Mouse (Mus musculus) kidney, postnatal 0 days (tissue): ENCODE results near the gene Mmp11. TPM values are rescaled to one million over a fixed set of nuclear protein-coding genes. Genes with fewer than 3 reads are reported as not detected.

Source experiments
- ATAC-seq: fragments of 200-750 bp; cut with Nextera tagmentation; replicated peaks from 2 replicates; pipeline ENCODE4 v1.8.0; 2017; ENCODE audit warnings: low read depth, moderate number of reproducible peaks, moderate TSS enrichment, moderate library complexity; ENCODE audit not compliant: low FRiP score
- DNase-seq: peaks from one replicate; pipeline ENCODE4 v3.0.0-alpha.2; 2016; ENCODE audit warnings: low spot score
- H3K27ac ChIP-seq: fragments of 300-500 bp; sonication (generic); 2 replicates; pipeline ENCODE4 v1.5.1; 2014; ENCODE audit warnings: mild to moderate bottlenecking
- H3K27me3 ChIP-seq: fragments of 300-500 bp; sonication (generic); 2 replicates; pipeline ENCODE4 v1.6.1; 2014; ENCODE audit warnings: low read length, mixed read lengths; ENCODE audit not compliant: insufficient read depth
- H3K36me3 ChIP-seq: fragments of 300-500 bp; sonication (generic); 2 replicates; pipeline ENCODE4 v1.6.1; 2014; ENCODE audit warnings: low read length, mixed read lengths; ENCODE audit not compliant: insufficient read depth
- H3K4me1 ChIP-seq: fragments of 300-500 bp; sonication (generic); replicated peaks from 2 replicates; pipeline ENCODE4 v1.6.1; 2014; ENCODE audit warnings: antibody characterized with exemption, low read length, mixed read lengths; ENCODE audit not compliant: insufficient read depth
- H3K4me2 ChIP-seq: fragments of 300-500 bp; sonication (generic); 2 replicates; pipeline ENCODE4 v1.6.1; 2014; ENCODE audit warnings: mild to moderate bottlenecking, low read length, moderate library complexity, mixed read lengths
- H3K4me3 ChIP-seq: fragments of 300-500 bp; sonication (generic); replicated peaks from 2 replicates; pipeline ENCODE4 v1.5.1; 2014; ENCODE audit warnings: low read depth, low read length
- H3K9ac ChIP-seq: fragments of 300-500 bp; sonication (generic); 2 replicates; pipeline ENCODE4 v1.6.1; 2014; ENCODE audit warnings: low read depth, low read length
- H3K9me3 ChIP-seq: fragments of 300-500 bp; sonication (generic); replicated peaks from 2 replicates; pipeline ENCODE4 v1.6.1; 2016; ENCODE audit warnings: low read length, inconsistent platforms, mixed read lengths
- CTCF ChIP-seq: IDR thresholded peaks from 2 replicates; pipeline ENCODE4 v1.5.1; 2016; ENCODE audit warnings: antibody characterized with exemption, low read depth, mild to moderate bottlenecking, moderate library complexity
- WGBS: fragments of 180-500 bp; shearing (Covaris S2); extraction: QIAGEN DNeasy Blood & Tissue Kit; methylation state at CpG from one replicate; pipeline ENCODE4 v1.1.7; 2014; 5-methylcytosine and 5-hydroxymethylcytosine counted together
- polyA plus RNA-seq: library from polyadenylated mRNA; unstranded; fragments of >200 nt; fragmentation: Nextera tagmentation; extraction: Ambion mirVana; gene quantifications from 2 replicates; pipeline ENCODE4 v1.2.1, GENCODE M21; 2015

The Mmp11 gene
- polyA plus RNA-seq, 1 experiment from 2014 or later = 39.4 TPM

DNA sequence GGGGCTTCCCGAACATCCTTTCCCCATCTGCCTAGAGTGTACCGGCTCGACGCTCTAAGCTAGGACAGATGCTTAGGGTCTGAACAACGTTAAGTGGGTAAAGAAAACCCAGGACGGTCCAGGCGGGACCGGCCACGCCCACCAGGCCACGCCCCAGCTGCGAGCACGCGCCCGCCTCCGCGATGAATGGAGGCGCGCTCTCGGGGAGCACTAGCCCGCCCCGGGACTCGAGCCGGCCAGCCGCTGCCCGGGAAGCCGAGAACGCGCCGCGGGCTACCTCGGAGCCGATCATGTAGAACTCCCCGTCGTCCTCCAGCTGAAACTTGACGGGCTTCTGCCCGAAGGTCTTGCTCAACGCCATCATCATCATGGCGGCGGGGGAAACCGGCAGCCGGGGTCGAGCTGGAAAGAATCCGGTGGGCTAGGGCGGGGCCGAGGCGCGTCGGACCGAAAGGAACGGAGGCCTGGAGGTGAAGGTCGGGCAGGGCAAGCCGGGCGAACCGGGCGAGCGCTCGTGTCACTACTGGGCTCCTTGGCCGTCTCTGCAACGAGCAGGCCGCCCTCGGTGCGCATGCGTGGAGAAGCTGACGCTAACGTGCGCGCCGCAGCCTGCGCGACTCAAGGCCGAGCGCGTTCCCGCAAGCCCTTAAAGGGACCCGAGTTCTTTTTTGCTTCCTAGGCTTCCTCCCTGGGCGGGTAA, 15.1 kb downstream of the Mmp11 start, which contains the start of gene Smarcb1:
Gene Smarcb1, minus strand, starts transcription at position 592 of the 700 bp plus-strand sequence.
- H3K27me3 ChIP-seq = no peaks in the 10 kb centered on the region
- H3K9me3 ChIP-seq = no peaks in the 10 kb centered on the region
- peaks cover 9% of the 10 kb centered on the region; the same call in 1 of the 2 replicates for H3K36me3 ChIP-seq
- under 1% methylated on average over 76 of the region's 76 CpGs for WGBS
- peak within 1 kb of the TSS; percentile 79 for H3K4me3 ChIP-seq
- DNase-seq (peak; percentile 97), ATAC-seq (peak; percentile 88)
- TF ChIP-seq CTCF = no peak
- H3K9ac ChIP-seq = peak within 1 kb of the TSS; percentile 80
- H3K4me2 ChIP-seq = peak within 1 kb of the TSS; percentile 86
- peak within 1 kb of the TSS; percentile 95 for H3K27ac ChIP-seq
- H3K4me1 ChIP-seq = peaks cover 12% of the 10 kb centered on the region; the same call in 1 of the 2 replicates

- peaks cover 14% of the 10 kb centered on the region for H3K36me3 ChIP-seq
- ATAC-seq (no peak), DNase-seq (no peak)
- no peak overlapping the region for H3K4me2 ChIP-seq
- H3K9me3 ChIP-seq = no peaks in the 10 kb centered on the region
- 83% methylated on average over 5 of the region's 5 CpGs for WGBS
- no peak overlapping the region for H3K27ac ChIP-seq
- no peak overlapping the region for H3K9ac ChIP-seq
- H3K4me1 ChIP-seq = peaks cover 12% of the 10 kb centered on the region; the same call in 1 of the 2 replicates
- TF ChIP-seq CTCF = no peak
- H3K4me3 ChIP-seq = no peak overlapping the region
- H3K27me3 ChIP-seq = no peaks in the 10 kb centered on the region
Observed at GRCm38 (mm10) chr10:75919026-75919425, 17.3 kb downstream of the Mmp11 start.

- peaks cover 5% of the 10 kb centered on the region; the same call in 1 of the 2 replicates for H3K4me1 ChIP-seq
- WGBS = 80% methylated on average over 8 of the region's 8 CpGs
- no peak overlapping the region for H3K27ac ChIP-seq
- no peak overlapping the region for H3K4me2 ChIP-seq
- no peaks in the 10 kb centered on the region for H3K27me3 ChIP-seq
- TF ChIP-seq CTCF = no peak
- H3K36me3 ChIP-seq = peaks cover 19% of the 10 kb centered on the region
- no peak overlapping the region for H3K4me3 ChIP-seq
- DNase-seq (no peak), ATAC-seq (no peak)
- H3K9me3 ChIP-seq = no peaks in the 10 kb centered on the region
- no peak overlapping the region for H3K9ac ChIP-seq
Observed at GRCm38 (mm10) chr10:75916840-75917239, 19.5 kb downstream of the Mmp11 start.

GRCm38 (mm10) chr10:75915557-75915956, 20.7 kb downstream of the Mmp11 start:
- Histone ChIP-seq H3K9me3 (no peaks in the 10 kb centered on the region), H3K36me3 (peaks cover 30% of the 10 kb centered on the region), H3K9ac (no peak overlapping the region), H3K27ac (no peak overlapping the region), H3K4me2 (no peak overlapping the region), H3K4me3 (no peak overlapping the region), H3K27me3 (no peaks in the 10 kb centered on the region), H3K4me1 (peaks cover 5% of the 10 kb centered on the region; the same call in 1 of the 2 replicates)
- WGBS = 87% methylated on average over 7 of the region's 7 CpGs
- no peak for TF ChIP-seq CTCF
- DNase-seq = no peak
- no peak for ATAC-seq

- 64% methylated on average over 6 of the region's 6 CpGs for WGBS
- Histone ChIP-seq H3K36me3 (peaks cover 46% of the 10 kb centered on the region), H3K9me3 (no peaks in the 10 kb centered on the region)
Observed at GRCm38 (mm10) chr10:75913013-75913589, 23.2 kb downstream of the Mmp11 start.

DNA sequence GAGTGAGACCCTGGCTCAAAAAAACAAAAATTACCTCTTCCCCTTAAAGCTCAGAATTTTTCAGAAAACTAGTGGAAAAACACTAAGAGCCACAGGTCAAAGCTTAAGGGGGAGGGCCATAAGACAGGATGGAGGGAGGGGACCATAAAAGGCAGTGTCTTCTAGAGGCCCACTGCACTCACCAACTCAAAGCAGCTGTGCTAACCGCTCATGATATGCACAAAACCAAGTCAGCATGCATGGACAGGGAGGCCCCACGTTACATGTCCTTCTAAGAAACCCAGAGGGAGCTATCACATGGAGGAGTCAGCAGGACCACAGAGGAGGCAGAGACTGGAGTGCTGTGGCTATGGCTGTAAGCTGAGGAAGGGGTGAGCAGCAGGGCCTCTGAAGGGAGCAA, 25.6 kb downstream of the Mmp11 start:
- H3K27me3 ChIP-seq = no peaks in the 10 kb centered on the region
- H3K4me3 ChIP-seq = no peak overlapping the region
- no peak overlapping the region for H3K9ac ChIP-seq
- H3K4me1 ChIP-seq = no peaks in the 10 kb centered on the region
- H3K27ac ChIP-seq = no peak overlapping the region
- ATAC-seq (no peak), DNase-seq (no peak)
- no peak for TF ChIP-seq CTCF
- no peak overlapping the region for H3K4me2 ChIP-seq
- no peaks in the 10 kb centered on the region for H3K9me3 ChIP-seq
- WGBS = 63% methylated on average over 2 of the region's 2 CpGs
- peaks cover 60% of the 10 kb centered on the region for H3K36me3 ChIP-seq

More at GRCm38 (mm10) chr10:75913013-75913589, 23.2 kb downstream of the Mmp11 start:
- no peak for TF ChIP-seq CTCF
- Histone ChIP-seq H3K4me1 (no peaks in the 10 kb centered on the region), H3K4me3 (no peak overlapping the region), H3K27me3 (no peaks in the 10 kb centered on the region), H3K9ac (no peak overlapping the region), H3K27ac (no peak overlapping the region), H3K4me2 (no peak overlapping the region)
- ATAC-seq (0 out of 2 replicates have a peak, but pooled peaks have one; percentile 33), DNase-seq (no peak)
